Mouse (Mus musculus) lung, embryonic 14.5 days (tissue): ENCODE results near the gene Foxj2. TPM values are rescaled to one million over a fixed set of nuclear protein-coding genes. Genes with fewer than 3 reads are reported as not detected.
A peak's percentile ranks its signal among the peaks of the same experiment; 100 is the strongest.

ENCODE experiments used
- ATAC-seq: fragments of 200-750 bp; cut with Nextera tagmentation; 2 replicates; pipeline ENCODE4 v1.8.0; 2017; ENCODE audit warnings: mild to moderate bottlenecking, moderate TSS enrichment, moderate library complexity; ENCODE audit not compliant: insufficient read depth
- DNase-seq: peaks from one replicate; pipeline ENCODE4 v3.0.0-alpha.2; 2015
- H3K27ac ChIP-seq: fragments of 300-500 bp; sonication (generic); 2 replicates; pipeline ENCODE4 v1.5.1; 2014; ENCODE audit warnings: low read depth, mild to moderate bottlenecking, moderate library complexity
- H3K27me3 ChIP-seq: fragments of 300-500 bp; sonication (generic); 2 replicates; pipeline ENCODE4 v1.6.1; 2014; ENCODE audit warnings: low read length, control low read depth; ENCODE audit not compliant: insufficient read depth
- H3K36me3 ChIP-seq: fragments of 300-500 bp; sonication (generic); 2 replicates; pipeline ENCODE4 v1.6.1; 2014; ENCODE audit warnings: control low read depth; ENCODE audit not compliant: insufficient read depth
- H3K4me1 ChIP-seq: fragments of 300-500 bp; sonication (generic); 2 replicates; pipeline ENCODE4 v1.6.1; 2014; ENCODE audit warnings: antibody characterized with exemption, control low read depth; ENCODE audit not compliant: insufficient read depth
- H3K4me2 ChIP-seq: fragments of 300-500 bp; sonication (generic); 2 replicates; pipeline ENCODE4 v1.6.1; 2014; ENCODE audit warnings: mild to moderate bottlenecking
- H3K4me3 ChIP-seq: fragments of 300-500 bp; sonication (generic); 2 replicates; pipeline ENCODE4 v1.5.1; 2014; ENCODE audit warnings: low read depth, low read length
- H3K9ac ChIP-seq: fragments of 300-500 bp; sonication (generic); 2 replicates; pipeline ENCODE4 v1.6.1; 2014
- H3K9me3 ChIP-seq: fragments of 300-500 bp; sonication (generic); 2 replicates; pipeline ENCODE4 v1.6.1; 2016; ENCODE audit warnings: low read depth, low read length, control low read depth
- CTCF ChIP-seq: IDR thresholded peaks from 2 replicates; pipeline ENCODE4 v1.5.1; 2016; ENCODE audit warnings: antibody characterized with exemption, low read depth
- WGBS: fragments of 180-500 bp; shearing (Covaris S2); extraction: QIAGEN DNeasy Blood & Tissue Kit; methylation state at CpG from one replicate; pipeline ENCODE4 v1.1.7; 2014; 5-methylcytosine and 5-hydroxymethylcytosine counted together
- polyA plus RNA-seq: library from polyadenylated mRNA; unstranded; fragments of >200 nt; fragmentation: Nextera tagmentation; extraction: Ambion mirVana; gene quantifications from 2 replicates; pipeline ENCODE4 v1.2.1, GENCODE M21; 2014

The Foxj2 gene
- polyA plus RNA-seq, 1 experiment from 2014 or later = 7.5 TPM

DNA sequence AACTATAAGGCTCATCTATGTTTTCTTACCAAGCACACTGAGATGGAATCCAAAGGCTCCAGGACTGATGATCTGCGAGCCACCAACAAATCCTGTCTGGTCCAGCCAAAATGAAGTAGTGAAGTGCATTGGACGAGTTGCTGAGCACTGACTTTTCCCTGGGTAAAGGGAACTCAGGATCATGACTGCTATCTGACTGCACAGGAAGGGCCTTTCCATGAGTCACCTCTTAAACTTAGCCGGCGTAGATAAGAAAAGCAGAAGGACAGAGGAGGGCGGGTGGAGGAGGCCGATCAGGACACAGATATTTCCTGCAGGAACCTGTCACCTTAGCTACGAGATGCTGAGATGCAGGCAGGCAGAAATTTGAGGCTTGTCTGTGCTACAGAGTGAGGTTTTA lies 36.2 kb downstream of the Foxj2 start, which contains the start of gene C3ar1:
Gene C3ar1 (minus strand): TSS at position 207 of the 400 bp plus-strand sequence.
- no peak within 1 kb of the TSS for H3K4me3 ChIP-seq
- no peaks in the 10 kb centered on the region for H3K9me3 ChIP-seq
- TF ChIP-seq CTCF = no peak
- no peak within 1 kb of the TSS for H3K4me2 ChIP-seq
- no peak within 1 kb of the TSS for H3K9ac ChIP-seq
- 53% methylated on average over 7 of the region's 7 CpGs for WGBS
- no peak for ATAC-seq
- no peaks in the 10 kb centered on the region for H3K4me1 ChIP-seq
- H3K36me3 ChIP-seq = no peaks in the 10 kb centered on the region
- no peak for DNase-seq
- no peaks in the 10 kb centered on the region for H3K27me3 ChIP-seq
- H3K27ac ChIP-seq = no peak within 1 kb of the TSS

DNA sequence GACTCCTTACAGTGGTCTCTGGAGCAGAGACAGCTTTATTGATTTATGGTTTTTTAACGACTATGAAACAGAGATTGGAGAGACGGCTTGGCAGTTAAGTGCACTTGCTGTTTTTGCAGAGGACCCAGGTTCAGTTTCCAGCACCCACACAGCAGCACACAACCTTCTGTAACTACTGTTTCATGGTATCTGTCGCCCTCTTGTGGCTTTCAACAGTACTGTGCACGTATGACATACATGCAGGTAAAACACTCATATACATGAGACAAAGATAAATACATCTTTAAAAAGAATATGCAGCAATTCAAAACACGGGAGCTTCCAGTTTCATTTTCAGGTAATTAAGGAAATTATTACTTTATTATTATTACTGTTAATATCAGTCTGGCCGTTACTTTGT lies 42.7 kb downstream of the Foxj2 start:
- Histone ChIP-seq H3K4me1 (no peaks in the 10 kb centered on the region), H3K9ac (no peak overlapping the region), H3K27ac (no peak overlapping the region), H3K36me3 (no peaks in the 10 kb centered on the region), H3K9me3 (peaks cover 8% of the 10 kb centered on the region; the same call in 1 of the 2 replicates), H3K27me3 (no peaks in the 10 kb centered on the region), H3K4me3 (no peak overlapping the region), H3K4me2 (no peak overlapping the region)
- no peak for DNase-seq
- no peak for ATAC-seq
- TF ChIP-seq CTCF = peak; percentile 27
- WGBS = 70% methylated on average over 6 of the region's 6 CpGs

DNA sequence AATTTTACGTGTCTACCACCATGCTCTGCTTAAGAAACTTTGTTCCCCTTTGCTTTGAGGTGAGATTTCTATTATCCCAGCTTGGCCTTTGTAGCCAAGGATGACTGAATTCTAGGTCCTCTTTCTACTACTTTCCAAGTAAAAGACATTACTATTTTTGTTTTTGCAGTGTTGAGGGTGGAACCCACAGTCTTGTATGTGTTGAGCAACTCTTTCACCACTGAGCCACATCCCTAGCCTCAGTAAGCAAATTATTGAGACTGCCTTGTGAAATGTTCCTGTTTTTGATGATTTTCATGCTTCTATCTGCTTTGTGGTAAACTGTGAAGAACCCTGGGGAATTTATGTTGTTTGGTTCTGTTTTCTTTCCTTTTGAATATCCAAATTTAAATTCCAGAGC lies 43.2 kb downstream of the Foxj2 start:
- H3K4me1 ChIP-seq = no peaks in the 10 kb centered on the region
- no peak overlapping the region for H3K27ac ChIP-seq
- H3K4me2 ChIP-seq = no peak overlapping the region
- no peak overlapping the region for H3K9ac ChIP-seq
- no peak for DNase-seq
- no peak for TF ChIP-seq CTCF
- no peak for ATAC-seq
- peaks cover 8% of the 10 kb centered on the region; the same call in 1 of the 2 replicates for H3K9me3 ChIP-seq
- 89% methylated on average over 1 of the region's 1 CpGs for WGBS
- no peaks in the 10 kb centered on the region for H3K27me3 ChIP-seq
- H3K4me3 ChIP-seq = no peak overlapping the region
- no peaks in the 10 kb centered on the region for H3K36me3 ChIP-seq

DNA sequence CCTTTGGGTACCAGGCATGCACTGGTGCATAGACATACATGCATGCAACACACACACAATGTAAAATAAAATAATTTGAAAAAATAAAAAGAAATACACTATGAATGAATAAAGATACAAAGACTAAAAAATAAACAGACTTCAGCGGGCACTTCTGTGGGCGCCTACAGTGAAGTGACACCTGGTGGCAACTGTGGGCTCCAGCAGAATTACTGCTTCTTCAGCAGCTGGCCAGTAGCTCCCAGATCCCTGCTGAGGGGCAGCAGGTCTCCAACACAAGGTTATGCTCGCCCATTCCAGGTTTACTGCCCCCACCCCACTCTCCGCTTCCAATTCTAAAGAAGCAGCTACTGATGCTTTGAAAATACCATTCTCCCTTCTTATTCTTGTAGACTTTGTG lies 48.2 kb downstream of the Foxj2 start:
- H3K9me3 ChIP-seq = no peaks in the 10 kb centered on the region
- no peaks in the 10 kb centered on the region for H3K4me1 ChIP-seq
- H3K27ac ChIP-seq = no peak overlapping the region
- H3K9ac ChIP-seq = no peak overlapping the region
- ATAC-seq (no peak), DNase-seq (peak; percentile 34)
- H3K4me2 ChIP-seq = no peak overlapping the region
- no peaks in the 10 kb centered on the region for H3K36me3 ChIP-seq
- no peaks in the 10 kb centered on the region for H3K27me3 ChIP-seq
- 46% methylated on average over 4 of the region's 4 CpGs for WGBS
- H3K4me3 ChIP-seq = no peak overlapping the region
- peak; percentile 29 for TF ChIP-seq CTCF

DNA sequence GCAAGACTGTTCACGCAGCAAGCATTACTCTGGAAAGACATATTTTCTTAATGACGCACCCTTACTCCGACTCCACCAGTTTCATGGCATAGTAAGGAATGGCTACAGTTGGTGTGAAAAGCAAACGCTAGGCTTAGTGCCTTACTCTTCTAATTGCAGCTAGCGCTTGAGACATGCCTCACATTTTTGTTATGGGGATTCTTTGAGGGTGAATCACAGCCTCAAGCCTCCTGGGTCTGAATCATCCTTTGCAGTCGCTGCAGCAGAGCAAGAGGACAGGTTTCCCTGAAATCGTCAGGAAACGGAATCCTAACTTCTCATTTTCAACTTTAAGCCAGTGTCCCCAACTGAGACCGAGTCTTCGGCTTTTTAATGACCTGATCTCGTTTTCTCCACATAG lies 50.1 kb downstream of the Foxj2 start:
- Histone ChIP-seq H3K27ac (no peak overlapping the region), H3K9me3 (no peaks in the 10 kb centered on the region), H3K4me1 (no peaks in the 10 kb centered on the region), H3K4me3 (no peak overlapping the region), H3K4me2 (no peak overlapping the region), H3K27me3 (no peaks in the 10 kb centered on the region), H3K9ac (no peak overlapping the region), H3K36me3 (no peaks in the 10 kb centered on the region)
- 72% methylated on average over 11 of the region's 11 CpGs for WGBS
- no peak for DNase-seq
- no peak for TF ChIP-seq CTCF
- ATAC-seq = no peak

DNA sequence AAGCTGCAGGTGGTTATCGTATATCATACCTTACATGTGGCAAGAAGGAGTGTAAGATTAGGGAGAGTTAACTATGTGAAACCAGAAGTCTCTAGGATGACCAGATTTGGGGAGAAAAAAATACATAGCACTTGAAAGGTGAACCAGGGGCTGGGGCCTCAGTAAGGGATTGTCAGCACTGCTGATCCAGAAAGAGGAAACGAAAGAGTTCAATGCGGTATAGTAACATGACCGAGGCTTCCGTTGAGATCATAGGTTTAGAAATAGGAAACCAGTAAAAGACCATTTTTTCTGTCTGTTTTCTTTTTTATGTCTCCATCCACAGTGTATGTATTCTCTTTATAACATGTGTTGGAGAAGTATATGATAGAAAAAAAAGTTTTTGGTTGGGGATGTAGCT lies 53.1 kb downstream of the Foxj2 start:
- Histone ChIP-seq H3K4me3 (no peak overlapping the region), H3K4me2 (no peak overlapping the region), H3K9ac (no peak overlapping the region), H3K4me1 (no peaks in the 10 kb centered on the region), H3K27ac (no peak overlapping the region), H3K27me3 (no peaks in the 10 kb centered on the region), H3K9me3 (no peaks in the 10 kb centered on the region), H3K36me3 (peaks cover 16% of the 10 kb centered on the region)
- ATAC-seq (no peak), DNase-seq (no peak)
- no peak for TF ChIP-seq CTCF
- 95% methylated on average over 5 of the region's 5 CpGs for WGBS

DNA sequence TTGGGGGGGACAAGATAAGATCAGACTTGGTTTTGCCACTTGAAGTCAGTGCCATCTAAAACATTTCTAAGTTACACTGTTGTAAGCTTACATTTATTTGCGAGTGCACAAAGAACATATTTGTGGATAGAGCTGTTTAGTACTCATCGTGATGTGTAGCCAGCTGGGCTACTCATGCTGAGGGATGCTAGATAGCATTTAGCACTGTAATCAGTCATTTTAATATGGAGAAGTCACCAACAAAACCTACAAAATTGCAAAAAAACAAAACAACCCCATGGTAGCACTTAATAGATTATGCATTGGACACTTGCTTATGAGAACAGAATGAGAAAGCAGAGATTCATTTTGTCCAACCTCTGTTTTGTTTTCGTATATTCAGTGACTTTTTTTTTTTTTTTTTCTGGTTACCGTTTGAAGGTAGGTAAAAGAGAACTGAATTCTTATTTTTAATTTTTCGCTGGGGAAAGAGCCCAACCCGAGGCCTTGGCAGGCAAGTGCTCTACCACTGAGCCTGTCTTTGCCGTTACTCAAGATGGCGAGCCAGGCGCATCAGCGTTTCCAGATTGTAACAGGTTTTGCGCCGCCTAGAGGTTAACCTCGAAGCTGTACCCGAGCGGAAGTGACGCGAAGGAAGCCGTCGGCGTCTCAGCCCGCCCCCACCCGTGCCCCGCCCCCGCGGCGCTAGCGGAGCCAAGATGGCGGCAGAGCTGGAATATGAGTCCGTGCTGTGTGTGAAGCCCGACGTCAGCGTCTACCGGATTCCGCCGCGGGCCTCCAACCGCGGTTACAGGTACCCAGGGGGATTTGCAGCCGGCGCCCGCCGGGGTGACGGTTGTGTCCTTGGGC lies 54.4 kb downstream of the Foxj2 start, which contains the start of gene Necap1:
Gene Necap1 (plus strand): TSS at position 604 of the 849 bp plus-strand sequence.
- peak; percentile 99 for ATAC-seq
- 7% methylated on average over 43 of the region's 43 CpGs for WGBS
- H3K36me3 ChIP-seq = peaks cover 16% of the 10 kb centered on the region
- no peaks in the 10 kb centered on the region for H3K4me1 ChIP-seq
- H3K9ac ChIP-seq = peak within 1 kb of the TSS; percentile 86
- peak; percentile 99 for DNase-seq
- peak within 1 kb of the TSS; percentile 87 for H3K4me3 ChIP-seq
- peak; percentile 84 for TF ChIP-seq CTCF
- peak within 1 kb of the TSS; percentile 70 for H3K27ac ChIP-seq
- H3K9me3 ChIP-seq = no peaks in the 10 kb centered on the region
- H3K4me2 ChIP-seq = peak within 1 kb of the TSS; percentile 73
- no peaks in the 10 kb centered on the region for H3K27me3 ChIP-seq
